Mouse (Mus musculus) erythroblast, embryonic 14.5 days (primary cell): Measurements from ENCODE around the gene Atp11b.

ENCODE experiments used
- GATA1 ChIP-seq: IDR thresholded peaks from 2 replicates; pipeline ENCODE4 v1.6.1; 2012; ENCODE audit warnings: low read length, inconsistent platforms, mixed read lengths
- TAL1 ChIP-seq: IDR thresholded peaks from 3 replicates; pipeline ENCODE4 v1.6.1; 2012; ENCODE audit warnings: low read length, inconsistent platforms, mixed read lengths

DNA sequence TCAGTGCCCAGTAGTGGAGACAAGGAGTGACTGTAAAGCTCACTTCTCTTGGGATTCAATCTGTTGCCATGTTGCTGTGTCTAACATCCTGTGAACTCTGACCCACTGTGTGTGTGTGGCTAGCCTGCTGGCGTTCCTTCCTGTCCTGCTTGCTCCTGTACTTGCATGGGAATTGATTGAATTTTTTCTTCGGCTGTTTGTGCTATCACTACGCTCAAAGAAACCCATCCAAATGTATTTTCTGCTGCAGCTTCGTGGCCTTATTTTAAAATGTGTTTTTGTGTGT, 49.6 kb upstream of the Atp11b start:
- TF ChIP-seq GATA1 = no peak
- no peak for TF ChIP-seq TAL1
